Mouse (Mus musculus) right cerebral cortex, adult 2 months (tissue): ENCODE data around the gene Golga2.

ENCODE experiments used
- DNase-seq, 2 experiments: peaks; one replicate each; pipeline ENCODE4 v3.0.0; 2021 to 2022; ENCODE audit warnings: low spot score in 2 of 2

Gene Golga2

DNA sequence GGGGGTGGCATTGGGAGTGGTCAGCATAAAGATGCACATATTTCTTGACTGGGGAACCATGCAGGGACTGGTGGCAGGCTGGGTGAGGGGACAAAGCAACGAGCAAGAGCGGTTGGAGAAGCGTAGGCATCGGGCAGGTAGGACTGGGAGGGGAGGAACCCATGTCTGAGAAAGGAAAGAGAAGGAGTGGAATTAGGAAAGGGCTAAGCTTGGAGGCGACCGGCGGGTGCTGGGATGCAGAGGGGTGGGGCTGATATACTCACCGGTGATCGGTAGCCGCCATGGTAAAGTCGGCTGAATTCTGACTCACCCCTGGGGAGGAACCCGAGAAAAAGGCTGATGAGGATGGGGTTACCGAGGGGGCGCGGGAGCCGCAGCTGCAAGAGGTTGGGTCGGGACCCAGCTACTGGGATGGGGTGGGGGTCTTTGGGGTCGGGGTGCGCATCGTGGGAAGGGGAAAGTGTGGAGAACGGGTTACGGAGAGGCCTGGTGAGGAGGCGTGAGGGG lies at the start of gene Golga2:
TSS of gene Golga2 (plus strand) at position 51 of the 507 bp plus-strand sequence.
- peak in 1 of 2 experiments; percentile 19 for DNase-seq

DNA sequence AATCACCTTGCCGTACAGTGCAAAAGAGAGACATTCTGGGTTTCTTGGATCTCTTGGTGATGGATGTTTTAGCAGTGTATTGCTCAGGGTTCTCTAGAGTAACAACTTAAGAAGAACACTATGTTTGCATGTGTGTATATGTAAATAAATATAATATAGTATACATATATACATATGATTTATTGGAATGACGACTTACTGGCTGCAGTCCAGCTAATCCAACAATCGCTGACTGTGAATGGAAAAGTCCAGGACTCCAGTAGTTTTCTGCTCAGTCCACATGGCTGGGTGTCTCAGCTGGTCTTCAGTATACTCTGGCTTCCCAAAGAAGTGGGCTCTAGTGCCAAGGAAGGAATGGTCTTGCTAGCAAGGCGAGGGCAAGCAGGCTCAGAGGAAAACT lies 49.6 kb upstream of the Golga2 start:
- no peak for DNase-seq

DNA sequence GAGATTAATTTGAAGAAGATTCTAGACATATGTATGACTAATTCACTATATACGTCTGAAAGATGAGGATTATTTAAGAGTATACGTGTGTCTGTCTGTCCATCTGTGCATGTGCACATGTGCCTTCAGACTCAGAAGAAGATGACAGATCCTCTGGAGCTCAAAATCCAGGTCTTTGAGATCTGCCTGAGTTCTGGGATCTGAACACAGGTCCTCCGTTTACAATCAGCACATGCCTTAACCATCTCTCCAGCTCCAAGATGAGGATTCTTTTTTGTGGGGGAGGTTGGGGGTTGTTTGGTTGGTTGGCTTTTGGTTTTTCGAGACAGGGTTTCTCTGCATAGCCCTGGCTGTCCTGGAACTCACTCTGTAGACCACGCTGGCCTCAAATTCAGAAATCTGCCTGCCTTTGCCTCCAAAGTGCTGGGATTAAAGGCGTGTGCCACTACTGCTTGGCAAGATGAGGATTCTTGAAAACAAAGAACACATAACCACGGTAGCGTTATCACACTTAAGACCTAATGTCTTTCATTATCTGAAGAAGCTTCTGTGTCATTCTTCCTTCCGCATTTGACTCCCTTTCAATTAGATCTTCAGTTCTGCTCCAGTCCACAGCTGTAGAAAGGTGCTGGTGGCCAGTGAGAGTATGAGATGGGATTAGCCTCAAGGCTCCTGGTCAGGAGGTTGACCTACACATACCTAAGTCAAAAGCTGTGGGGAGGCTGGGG lies 48.3 kb upstream of the Golga2 start:
- DNase-seq = no peak

DNA sequence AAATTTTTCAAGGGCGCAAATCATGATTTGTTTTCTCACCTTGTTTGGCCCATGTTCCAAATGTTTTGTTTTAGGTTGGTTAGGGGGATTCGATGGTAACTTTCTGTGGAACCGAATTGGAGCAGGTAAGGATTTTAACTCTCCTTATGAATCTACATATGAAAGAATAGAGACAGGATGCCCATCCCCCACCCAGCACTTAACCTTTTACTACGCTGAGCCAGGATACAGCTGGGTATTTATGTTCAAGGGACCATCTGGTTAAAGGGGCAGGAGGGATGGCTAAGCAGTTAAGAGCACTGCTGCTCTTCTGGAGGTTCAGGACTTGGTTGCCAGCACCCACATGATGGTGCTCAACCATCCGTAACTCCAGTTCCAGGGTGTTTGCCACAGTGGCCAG lies 46.6 kb upstream of the Golga2 start:
- no peak for DNase-seq

DNA sequence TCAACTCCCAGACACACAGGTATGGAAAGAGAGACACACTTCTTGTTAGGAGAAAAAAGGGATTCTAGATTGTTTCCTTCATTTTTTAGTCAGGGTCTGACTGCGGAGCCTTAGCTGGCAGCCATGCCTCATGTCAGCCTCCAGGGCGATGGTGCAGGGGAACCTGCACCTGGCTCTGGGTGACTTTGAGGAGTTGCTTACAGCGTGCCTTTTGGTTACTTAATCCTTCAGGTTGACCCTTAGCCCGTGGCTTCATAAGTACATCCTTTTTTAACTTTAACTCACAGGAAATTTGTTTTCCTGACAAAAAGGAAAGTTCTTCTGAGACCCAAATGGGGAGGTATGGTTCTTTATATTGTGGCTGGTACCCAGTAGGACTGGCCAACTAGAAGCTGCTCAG lies 44.2 kb upstream of the Golga2 start:
- DNase-seq = no peak

DNA sequence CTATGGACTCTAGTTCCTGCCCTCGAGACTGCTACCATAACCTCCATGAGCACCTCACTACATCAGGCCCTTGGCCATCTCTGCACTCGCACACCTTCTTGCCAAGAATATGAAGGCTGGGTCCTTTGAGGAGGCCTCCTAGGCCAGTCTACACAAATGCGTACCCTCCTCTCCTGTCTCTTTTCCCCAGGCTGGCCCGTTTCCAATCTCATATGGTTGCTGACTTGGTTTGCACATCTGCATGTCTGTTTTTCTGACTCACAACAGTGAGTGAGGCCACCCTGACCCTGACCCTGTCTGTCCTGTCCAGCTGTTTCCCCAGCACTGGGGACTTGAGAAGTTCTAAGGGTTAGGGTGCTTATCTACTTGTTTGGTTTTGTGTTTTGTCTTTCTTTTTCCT lies 40.4 kb upstream of the Golga2 start:
- no peak for DNase-seq

GRCm38 (mm10) chr2:32248377-32249361 lies 38.5 kb upstream of the Golga2 start:
- no peak for DNase-seq

- no peak for DNase-seq
Measured at GRCm38 (mm10) chr2:32251791-32252527, 35.2 kb upstream of the Golga2 start.

DNA sequence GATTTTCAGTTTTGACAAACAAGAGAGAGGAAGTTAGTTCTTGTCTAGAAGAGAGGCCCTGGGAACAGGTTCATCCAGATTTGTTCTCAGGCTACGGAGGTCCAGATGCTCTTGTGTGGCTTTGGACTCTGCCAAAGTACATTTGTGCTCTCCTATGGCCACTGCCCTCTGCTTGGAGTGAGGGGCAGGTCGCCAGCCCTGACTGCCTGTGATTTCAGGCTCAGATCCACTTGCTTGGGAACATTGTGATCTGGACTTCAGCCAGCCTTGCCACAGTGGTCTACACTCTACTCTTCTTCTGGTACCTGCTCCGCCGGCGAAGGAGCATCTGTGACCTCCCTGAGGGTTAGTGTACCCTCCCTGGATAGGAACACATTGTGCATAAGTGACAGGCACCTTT lies 34.5 kb upstream of the Golga2 start:
- no peak for DNase-seq

DNA sequence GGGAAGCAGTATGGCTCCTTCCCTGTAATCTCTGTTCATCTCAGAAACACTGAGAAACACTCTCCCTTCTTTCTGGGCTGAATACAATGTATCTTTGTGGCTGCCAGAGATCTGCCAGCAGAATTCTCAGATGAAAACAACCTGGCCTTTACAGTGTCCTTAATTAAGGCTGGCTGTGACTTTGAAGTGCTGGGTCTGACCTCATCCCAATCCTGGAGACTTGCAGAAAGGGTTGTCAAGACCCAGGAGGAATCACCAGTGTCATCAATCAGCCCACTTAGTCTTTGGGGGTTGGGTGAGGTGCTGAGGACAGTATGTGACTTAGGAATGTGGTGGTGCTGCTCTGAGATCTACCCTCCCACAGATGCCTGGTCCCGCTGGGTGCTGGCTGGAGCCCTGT lies 33.8 kb upstream of the Golga2 start:
- no peak for DNase-seq

DNA sequence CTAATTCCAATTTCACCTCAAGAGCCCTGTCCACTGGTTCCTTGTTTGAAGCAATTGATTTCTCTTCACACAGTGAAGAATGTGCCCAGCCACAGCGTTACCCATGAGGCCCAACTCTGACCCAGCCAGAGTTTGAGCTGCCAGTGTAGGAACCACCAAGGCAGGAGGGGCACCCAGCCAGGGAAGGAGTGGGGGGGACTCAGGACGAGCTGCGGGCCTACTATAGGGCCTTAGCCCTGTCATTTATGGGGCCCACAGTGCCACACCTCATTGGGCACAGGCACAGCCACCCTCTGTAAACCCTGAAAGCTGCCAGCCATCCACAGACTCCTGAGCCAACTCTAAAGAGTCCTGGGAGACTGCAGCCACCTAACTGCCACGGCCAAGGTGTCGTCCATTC lies 32.6 kb upstream of the Golga2 start:
- DNase-seq = no peak

GRCm38 (mm10) chr2:32256273-32256672 lies 30.9 kb upstream of the Golga2 start:
- no peak for DNase-seq

DNA sequence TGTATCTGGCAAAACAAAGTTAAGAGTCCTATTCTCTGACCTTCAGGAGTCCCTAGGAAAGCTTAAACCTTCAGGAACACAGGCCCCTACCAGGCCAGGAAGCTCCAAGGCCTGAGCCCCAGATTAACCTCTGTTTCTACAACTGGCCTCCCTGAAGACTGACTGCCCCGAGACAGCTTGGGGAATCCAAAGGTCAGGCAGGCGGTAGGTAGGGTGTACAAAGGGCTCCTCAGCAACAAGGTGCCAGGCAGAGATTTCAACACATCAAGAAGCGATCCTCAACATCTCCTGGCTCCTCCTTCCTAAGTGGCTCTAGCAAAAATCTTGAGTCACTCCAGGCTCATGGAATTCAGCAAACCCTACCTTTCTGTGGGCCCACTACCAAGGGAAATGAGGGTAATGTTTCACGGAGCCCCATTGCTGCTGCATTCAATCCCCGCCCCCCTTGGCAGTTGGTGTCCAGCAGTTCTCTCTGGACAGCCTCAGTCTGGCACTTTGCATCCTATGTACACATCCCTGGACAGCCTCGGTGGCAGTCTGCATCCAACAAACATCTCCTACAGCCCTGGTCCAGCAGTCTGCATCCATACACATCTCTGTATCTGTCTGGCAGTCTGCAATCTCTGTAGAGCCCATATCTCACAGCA lies 28.2 kb upstream of the Golga2 start:
- DNase-seq = no peak

DNA sequence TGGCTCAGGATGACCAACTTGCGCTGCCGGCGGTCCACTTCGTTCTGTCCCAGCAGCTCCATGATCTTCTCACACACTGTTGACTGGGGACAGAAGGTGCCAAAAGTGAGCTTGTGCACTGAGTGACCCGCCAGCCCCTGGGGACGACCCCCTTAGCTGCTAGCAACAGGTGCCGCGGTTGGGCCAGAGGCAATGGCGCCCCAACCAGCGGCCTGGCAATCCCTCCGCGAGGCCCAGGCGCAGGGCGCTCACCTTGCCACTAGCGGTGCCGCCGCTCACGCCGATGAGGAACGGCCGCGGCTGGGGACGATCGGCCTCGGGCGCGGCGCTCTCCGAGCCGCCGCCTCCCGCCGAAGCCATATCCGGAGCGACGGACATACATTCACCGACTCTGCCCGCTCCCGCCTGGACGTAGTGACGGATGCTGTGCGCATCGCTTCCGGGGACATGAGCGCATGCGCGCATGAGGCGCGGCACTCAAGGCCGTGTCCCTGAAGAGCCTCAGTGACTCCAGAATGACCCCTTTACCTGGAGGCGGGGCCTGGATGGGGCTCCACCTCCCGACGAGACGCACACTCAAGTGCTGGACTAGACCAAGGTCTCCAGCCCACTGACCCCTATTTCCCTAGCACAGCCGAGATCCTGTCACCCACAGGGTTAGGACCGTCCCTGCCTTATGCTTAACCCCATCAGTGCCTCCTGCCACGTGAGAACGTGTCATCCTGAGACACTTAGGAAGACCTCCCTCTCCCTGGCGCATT lies 27.3 kb upstream of the Golga2 start, which contains the start of gene Uck1:
TSS of gene Uck1 (minus strand) at position 503 of the 761 bp plus-strand sequence.
- DNase-seq = peak; percentile 88 to 91

DNA sequence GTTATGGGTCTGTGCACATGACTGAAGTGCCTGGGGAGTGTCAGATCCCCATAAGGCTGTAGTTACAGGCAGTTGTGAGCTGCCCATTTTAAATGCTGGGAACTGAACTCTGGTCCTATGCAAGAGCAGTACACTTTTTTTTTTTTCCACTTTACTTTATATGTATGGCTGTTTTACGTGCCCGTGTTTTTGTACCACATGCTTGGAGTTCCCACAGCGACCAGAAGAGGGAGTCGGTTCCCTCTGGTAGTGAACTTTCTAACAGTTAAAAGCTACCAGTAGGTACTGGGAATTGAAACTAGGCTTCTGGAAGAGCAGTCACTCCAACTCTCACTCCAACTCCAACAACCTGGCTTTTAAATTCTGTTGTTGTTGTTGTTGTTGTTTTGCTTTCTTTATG lies 26.5 kb upstream of the Golga2 start:
- peak; percentile 27 to 31 for DNase-seq

DNA sequence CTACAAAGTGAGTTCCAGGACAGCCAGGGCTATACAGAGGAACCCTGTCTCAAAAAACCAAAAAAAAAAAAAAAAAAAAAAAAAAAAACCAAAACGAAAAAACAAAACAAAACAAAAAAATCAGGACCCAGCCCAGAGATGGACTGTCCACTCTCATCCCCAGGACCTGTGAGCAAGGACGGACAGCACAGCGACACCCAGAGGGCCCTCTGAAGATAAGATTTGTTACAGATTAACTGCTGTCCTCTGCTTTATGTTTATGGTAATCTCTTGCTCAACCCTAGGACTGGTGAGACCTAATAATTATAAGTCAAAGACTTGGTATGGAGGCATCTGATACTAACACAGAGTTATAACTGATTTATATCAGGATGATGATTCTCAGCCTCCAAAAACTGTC lies 11.4 kb upstream of the Golga2 start:
- no peak for DNase-seq

DNA sequence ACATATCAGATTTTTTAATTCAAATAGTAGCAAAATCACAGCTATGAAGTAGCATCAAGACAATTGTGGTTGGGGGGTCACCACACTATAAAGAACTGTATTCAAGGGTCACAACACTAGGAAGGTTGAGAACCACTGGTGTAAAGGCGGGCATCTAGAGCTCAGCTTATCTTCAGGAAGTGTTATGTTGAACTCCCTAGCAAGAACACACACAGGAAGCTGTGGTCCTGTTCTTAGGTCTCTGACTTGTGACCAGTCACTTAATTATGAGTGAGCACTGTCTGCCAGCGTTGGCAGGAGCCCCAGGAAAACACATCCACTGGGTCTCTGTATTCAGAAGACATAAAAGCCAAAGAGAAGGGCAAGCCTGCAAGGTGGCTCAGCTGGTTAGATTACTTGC lies 4.9 kb upstream of the Golga2 start:
- no peak for DNase-seq

- DNase-seq = peak; percentile 42 to 55
Measured at GRCm38 (mm10) chr2:32282727-32283126, 4.5 kb upstream of the Golga2 start.

- DNase-seq = no peak
Measured at GRCm38 (mm10) chr2:32283986-32284385, 3.2 kb upstream of the Golga2 start.

GRCm38 (mm10) chr2:32287923-32288367 lies 761 bp downstream of the Golga2 start, which contains the start of gene Swi5:
Swi5 (minus strand) TSS chr2:32288075.
- peak; percentile 97 to 98 for DNase-seq
